ENCODE assay signal across 9 mouse cellular contexts in genomic region chr9:107677091-107677784, GRCm38 (mm10). TPM values are rescaled to one million over a fixed set of nuclear protein-coding genes. Genes with fewer than 3 reads are reported as not detected.
DNase-seq lines count a peak whose midpoint lies in the region; ATAC-seq and TF ChIP-seq lines count a peak whose summit lies in the region.
"Had no signal": no experiment of that assay in that cellular context is flagged by ENCODE, and none has a peak within 500 bp of the region (broad histone marks: within the 10 kb centered on the region; RNA-seq: fewer than 3 reads in every experiment).

No protein-coding gene starts in this region.

- no peak overlapping the region for H3K9ac ChIP-seq in hindbrain, embryonic 12.5 days
- H3K9ac ChIP-seq: midbrain, embryonic 12.5 days had no signal

- no peak overlapping the region for H3K27ac ChIP-seq in hindbrain, embryonic 12.5 days
- H3K27ac ChIP-seq: midbrain, embryonic 12.5 days had no signal

- ATAC-seq in hindbrain, embryonic 12.5 days (ENCODE audit: low FRiP score): no peak
- ATAC-seq in megakaryocyte progenitor cell, adult 5-6 weeks (replicated peaks; ENCODE audit: poor library complexity): peak; percentile 57

- peaks cover 50% of the 10 kb centered on the region for H3K4me1 ChIP-seq in E14TG2a.4 (replicated peaks; ENCODE audit: low read depth, low read length)
- peaks cover 16% of the 10 kb centered on the region for H3K4me1 ChIP-seq in hindbrain, embryonic 12.5 days

- peak overlapping the region; percentile 56 for H3K4me3 ChIP-seq in E14TG2a.4 (replicated peaks; ENCODE audit: low read length)
- H3K4me3 ChIP-seq in hindbrain, embryonic 12.5 days: 0 out of 2 replicates have a peak overlapping the region, but pooled peaks have one; percentile 31

- TF ChIP-seq CTCF in E14TG2a.4 (conservative IDR thresholded peaks at IDR 0.05; ENCODE audit: low read length): peak; percentile 93

- DNase-seq in heart, adult 11 months: peak; percentile 93
- no peak for DNase-seq in heart, adult 9 months (ENCODE audit: low spot score in 2 of 2)
- DNase-seq in cerebellum, postnatal 14 days: peak; percentile 66 to 80
- DNase-seq in thymus, postnatal 0 days (ENCODE audit: low spot score): peak; percentile 61
- DNase-seq in frontal cortex, postnatal 10 days (ENCODE audit: low spot score in 2 of 2): no peak

- H3K27me3 ChIP-seq in E14TG2a.4 (ENCODE audit: insufficient read depth, low read length): peaks cover 67% of the 10 kb centered on the region
- peaks cover 37% of the 10 kb centered on the region for H3K27me3 ChIP-seq in hindbrain, embryonic 12.5 days

- WGBS in hindbrain, embryonic 12.5 days: 21% methylated on average over 17 of the region's 17 CpGs

- H3K4me2 ChIP-seq in hindbrain, embryonic 12.5 days (replicated peaks): peak overlapping the region; percentile 59

- H3K9me3 ChIP-seq in E14TG2a.4 (ENCODE audit: low read length): no peaks in the 10 kb centered on the region
- no peaks in the 10 kb centered on the region for H3K9me3 ChIP-seq in hindbrain, embryonic 12.5 days (replicated peaks)
- H3K9me3 ChIP-seq: midbrain, embryonic 12.5 days had no signal

- no peaks in the 10 kb centered on the region for H3K36me3 ChIP-seq in E14TG2a.4 (ENCODE audit: insufficient read depth, low read length)
- H3K36me3 ChIP-seq in hindbrain, embryonic 12.5 days: peaks cover 5% of the 10 kb centered on the region; the same call in 1 of the 2 replicates

RNA-seq across cellular contexts. Expression of gene Gnat1, which starts 2.3 kb away (rescaled TPM):
- polyA plus RNA-seq in hindbrain, embryonic 12.5 days (2016; fragmentation: Nextera tagmentation; extraction: Ambion mirVana): 1.4 and 2.6 TPM in 2 replicates
- 0.12 TPM in 1 of 2 replicates, not detected in the other for total RNA-seq in megakaryocyte progenitor cell, adult 5-6 weeks (2015)
- total RNA-seq in megakaryocyte progenitor cell, adult 5-6 weeks (2017): not detected in 2 replicates
- 0.62 and 0.85 TPM in 2 replicates for polyA plus RNA-seq in thymus, postnatal 0 days (2015; fragmentation: Nextera tagmentation; extraction: Ambion mirVana)

RNA-seq across cellular contexts. Expression of gene Slc38a3, which starts 7.9 kb away (rescaled TPM):
- polyA plus RNA-seq in hindbrain, embryonic 12.5 days (2016; fragmentation: Nextera tagmentation; extraction: Ambion mirVana): 12.5 and 12.9 TPM in 2 replicates
- not detected in 2 replicates for total RNA-seq in megakaryocyte progenitor cell, adult 5-6 weeks (2015)
- not detected in 2 replicates for total RNA-seq in megakaryocyte progenitor cell, adult 5-6 weeks (2017)
- 0.60 and 1.1 TPM in 2 replicates for polyA plus RNA-seq in thymus, postnatal 0 days (2015; fragmentation: Nextera tagmentation; extraction: Ambion mirVana)

RNA-seq across cellular contexts. Expression of gene Sema3f, which starts 33.0 kb away (rescaled TPM):
- 26.8 and 28.3 TPM in 2 replicates for polyA plus RNA-seq in hindbrain, embryonic 12.5 days (2016; fragmentation: Nextera tagmentation; extraction: Ambion mirVana)
- not detected in 2 replicates for total RNA-seq in megakaryocyte progenitor cell, adult 5-6 weeks (2015)
- 1.00 TPM in 1 of 2 replicates, not detected in the other for total RNA-seq in megakaryocyte progenitor cell, adult 5-6 weeks (2017)
- polyA plus RNA-seq in thymus, postnatal 0 days (2015; fragmentation: Nextera tagmentation; extraction: Ambion mirVana): 2.2 and 3.2 TPM in 2 replicates

RNA-seq across cellular contexts. Expression of gene Gnai2, which starts 42.1 kb away (rescaled TPM):
- polyA plus RNA-seq in hindbrain, embryonic 12.5 days (2016; fragmentation: Nextera tagmentation; extraction: Ambion mirVana): 516 and 531 TPM in 2 replicates
- 333 and 362 TPM in 2 replicates for total RNA-seq in megakaryocyte progenitor cell, adult 5-6 weeks (2015)
- total RNA-seq in megakaryocyte progenitor cell, adult 5-6 weeks (2017): 423 and 432 TPM in 2 replicates
- 466 and 479 TPM in 2 replicates for polyA plus RNA-seq in thymus, postnatal 0 days (2015; fragmentation: Nextera tagmentation; extraction: Ambion mirVana)

Comparison
In these comparisons a context has a peak if more than half of its experiments do, and no peak if none do; other contexts are left out.
1. DNase-seq: peak in heart, adult 11 months (single experiment), cerebellum, postnatal 14 days (2 of 2) and thymus, postnatal 0 days (single experiment); none in heart, adult 9 months (0 of 2) and frontal cortex, postnatal 10 days (0 of 2).